Mouse (Mus musculus) forebrain, embryonic 16.5 days (tissue): ENCODE measurements around the gene Bbs9. TPM values are rescaled to one million over a fixed set of nuclear protein-coding genes. Genes with fewer than 3 reads are reported as not detected.

ENCODE experiments used
- ATAC-seq: fragments of 200-750 bp; cut with Nextera tagmentation; 2 replicates; pipeline ENCODE4 v1.8.0; 2017; ENCODE audit warnings: mild to moderate bottlenecking, moderate library complexity
- H3K27ac ChIP-seq: fragments of 300-500 bp; sonication (generic); 2 replicates; pipeline ENCODE4 v1.5.1; 2014; ENCODE audit warnings: low read length, control low read depth
- H3K27me3 ChIP-seq: fragments of 300-500 bp; sonication (generic); replicated peaks from 2 replicates; pipeline ENCODE4 v1.6.1; 2014; ENCODE audit warnings: low read length; ENCODE audit not compliant: control insufficient read depth, insufficient read depth
- H3K36me3 ChIP-seq: fragments of 300-500 bp; sonication (generic); 2 replicates; pipeline ENCODE4 v1.6.1; 2014; ENCODE audit not compliant: control insufficient read depth, insufficient read depth
- H3K4me1 ChIP-seq: fragments of 300-500 bp; sonication (generic); replicated peaks from 2 replicates; pipeline ENCODE4 v1.6.1; 2014; ENCODE audit warnings: low read length; ENCODE audit not compliant: control insufficient read depth, insufficient read depth
- H3K4me2 ChIP-seq: fragments of 300-500 bp; sonication (generic); 2 replicates; pipeline ENCODE4 v1.6.1; 2014; ENCODE audit warnings: mild to moderate bottlenecking, low read length, control low read depth
- H3K4me3 ChIP-seq: fragments of 300-500 bp; sonication (generic); replicated peaks from 2 replicates; pipeline ENCODE4 v1.5.1; 2014; ENCODE audit warnings: mild to moderate bottlenecking, low read length, control low read depth
- H3K9ac ChIP-seq: fragments of 300-500 bp; sonication (generic); replicated peaks from 2 replicates; pipeline ENCODE4 v1.6.1; 2014; ENCODE audit warnings: low read depth, low read length, control low read depth
- H3K9me3 ChIP-seq: fragments of 300-500 bp; sonication (generic); 2 replicates; pipeline ENCODE4 v1.6.1; 2016; ENCODE audit warnings: low read length; ENCODE audit not compliant: control insufficient read depth
- WGBS: fragments of 180-500 bp; shearing (Covaris S2); extraction: QIAGEN DNeasy Blood & Tissue Kit; methylation state at CpG from one replicate; pipeline ENCODE4 v1.1.7; 2014; 5-methylcytosine and 5-hydroxymethylcytosine counted together
- polyA plus RNA-seq: library from polyadenylated mRNA; unstranded; fragments of >200 nt; fragmentation: Nextera tagmentation; extraction: Ambion mirVana; gene quantifications from 2 replicates; pipeline ENCODE4 v1.2.1, GENCODE M21; 2015

The Bbs9 gene
- 17.8 and 20.2 TPM in 2 replicates for polyA plus RNA-seq

- WGBS: under 1% methylated on average over 25 of the region's 25 CpGs
- no peaks in the 10 kb centered on the region for H3K36me3 ChIP-seq
- H3K4me1 ChIP-seq: peaks cover 8% of the 10 kb centered on the region
- peak within 1 kb of the TSS; percentile 68 for H3K27ac ChIP-seq
- peak within 1 kb of the TSS; percentile 69 for H3K9ac ChIP-seq
- peak within 1 kb of the TSS; percentile 98 for H3K4me2 ChIP-seq
- H3K9me3 ChIP-seq: no peaks in the 10 kb centered on the region
- peak within 1 kb of the TSS; percentile 79 for H3K4me3 ChIP-seq
- H3K27me3 ChIP-seq: no peaks in the 10 kb centered on the region
- ATAC-seq: peak; percentile 99
Measured at GRCm38 (mm10) chr9:22475424-22475868, at the start of gene Bbs9. Gene Bbs9, plus strand, starts transcription at chr9:22475715.

GRCm38 (mm10) chr9:22428028-22428665 is 47.4 kb upstream of the Bbs9 start:
- Histone ChIP-seq H3K4me1 (peaks cover 7% of the 10 kb centered on the region), H3K9me3 (no peaks in the 10 kb centered on the region), H3K27me3 (no peaks in the 10 kb centered on the region), H3K27ac (no peak overlapping the region), H3K4me2 (no peak overlapping the region), H3K4me3 (no peak overlapping the region), H3K36me3 (no peaks in the 10 kb centered on the region), H3K9ac (no peak overlapping the region)
- no peak for ATAC-seq
- WGBS: 49% methylated on average over 4 of the region's 4 CpGs

GRCm38 (mm10) chr9:22428666-22429410 is 46.7 kb upstream of the Bbs9 start:
- WGBS: 73% methylated on average over 14 of the region's 14 CpGs
- peaks cover 7% of the 10 kb centered on the region for H3K4me1 ChIP-seq
- no peak overlapping the region for H3K4me3 ChIP-seq
- H3K9ac ChIP-seq: no peak overlapping the region
- no peaks in the 10 kb centered on the region for H3K27me3 ChIP-seq
- H3K4me2 ChIP-seq: no peak overlapping the region
- ATAC-seq: no peak
- no peaks in the 10 kb centered on the region for H3K9me3 ChIP-seq
- H3K36me3 ChIP-seq: no peaks in the 10 kb centered on the region
- no peak overlapping the region for H3K27ac ChIP-seq

GRCm38 (mm10) chr9:22429533-22430241 is 45.8 kb upstream of the Bbs9 start:
- Histone ChIP-seq H3K4me1 (peaks cover 7% of the 10 kb centered on the region), H3K27me3 (no peaks in the 10 kb centered on the region), H3K4me3 (no peak overlapping the region), H3K9me3 (no peaks in the 10 kb centered on the region), H3K27ac (no peak overlapping the region), H3K36me3 (no peaks in the 10 kb centered on the region), H3K4me2 (peak overlapping the region; percentile 21), H3K9ac (no peak overlapping the region)
- no peak for ATAC-seq
- WGBS: 23% methylated on average over 15 of the region's 15 CpGs

GRCm38 (mm10) chr9:22430315-22430840 is 45.1 kb upstream of the Bbs9 start:
- Histone ChIP-seq H3K27ac (no peak overlapping the region), H3K9me3 (no peaks in the 10 kb centered on the region), H3K36me3 (no peaks in the 10 kb centered on the region), H3K4me2 (no peak overlapping the region), H3K27me3 (no peaks in the 10 kb centered on the region), H3K9ac (no peak overlapping the region), H3K4me3 (no peak overlapping the region), H3K4me1 (peaks cover 7% of the 10 kb centered on the region)
- 34% methylated on average over 5 of the region's 5 CpGs for WGBS
- ATAC-seq: no peak

GRCm38 (mm10) chr9:22433221-22433620 is 42.3 kb upstream of the Bbs9 start:
- no peak overlapping the region for H3K4me3 ChIP-seq
- H3K9ac ChIP-seq: no peak overlapping the region
- H3K4me2 ChIP-seq: no peak overlapping the region
- WGBS: 83% methylated on average over 2 of the region's 2 CpGs
- H3K27me3 ChIP-seq: no peaks in the 10 kb centered on the region
- ATAC-seq: no peak
- H3K4me1 ChIP-seq: peaks cover 7% of the 10 kb centered on the region
- no peaks in the 10 kb centered on the region for H3K36me3 ChIP-seq
- H3K27ac ChIP-seq: no peak overlapping the region
- no peaks in the 10 kb centered on the region for H3K9me3 ChIP-seq

- Histone ChIP-seq H3K27ac (no peak overlapping the region), H3K27me3 (no peaks in the 10 kb centered on the region), H3K4me1 (peaks cover 4% of the 10 kb centered on the region), H3K4me2 (no peak overlapping the region), H3K4me3 (no peak overlapping the region), H3K9ac (no peak overlapping the region), H3K9me3 (no peaks in the 10 kb centered on the region), H3K36me3 (no peaks in the 10 kb centered on the region)
- ATAC-seq: no peak
- 98% methylated on average over 2 of the region's 2 CpGs for WGBS
Measured at GRCm38 (mm10) chr9:22434101-22434500, 41.4 kb upstream of the Bbs9 start.

- no peaks in the 10 kb centered on the region for H3K27me3 ChIP-seq
- H3K36me3 ChIP-seq: peaks cover 2% of the 10 kb centered on the region; the same call in 1 of the 2 replicates
- H3K9me3 ChIP-seq: no peaks in the 10 kb centered on the region
- no peak for ATAC-seq
- H3K4me2 ChIP-seq: no peak overlapping the region
- H3K4me3 ChIP-seq: no peak overlapping the region
- H3K4me1 ChIP-seq: no peaks in the 10 kb centered on the region
- no peak overlapping the region for H3K9ac ChIP-seq
- WGBS: 74% methylated on average over 1 of the region's 1 CpGs
- no peak overlapping the region for H3K27ac ChIP-seq
Measured at GRCm38 (mm10) chr9:22438826-22439225, 36.7 kb upstream of the Bbs9 start.

GRCm38 (mm10) chr9:22443157-22443556 is 32.4 kb upstream of the Bbs9 start:
- Histone ChIP-seq H3K4me1 (no peaks in the 10 kb centered on the region), H3K27me3 (no peaks in the 10 kb centered on the region), H3K36me3 (peaks cover 12% of the 10 kb centered on the region; the same call in 1 of the 2 replicates), H3K9me3 (no peaks in the 10 kb centered on the region), H3K4me2 (no peak overlapping the region), H3K9ac (no peak overlapping the region), H3K27ac (no peak overlapping the region), H3K4me3 (no peak overlapping the region)
- ATAC-seq: no peak
- WGBS: 94% methylated on average over 10 of the region's 10 CpGs
